Mouse (Mus musculus) myocyte (in vitro differentiated cells): ENCODE measurements around the gene Gpr157.

ENCODE experiments used
- CEBPB ChIP-seq: IDR thresholded peaks from 2 replicates; pipeline ENCODE4 v1.6.1; 2011; ENCODE audit warnings: mild to moderate bottlenecking, moderate library complexity; ENCODE audit not compliant: poor library complexity, insufficient read depth, severe bottlenecking
- E2F4 ChIP-seq: IDR thresholded peaks from one replicate; pipeline ENCODE4 v1.6.1; 2011; ENCODE audit warnings: mild to moderate bottlenecking, control low read depth, moderate library complexity; ENCODE audit not compliant: insufficient read depth
- POLR2A ChIP-seq: IDR thresholded peaks from one replicate; pipeline ENCODE4 v1.6.1; 2011; ENCODE audit warnings: low read depth, mild to moderate bottlenecking, control low read depth, moderate library complexity; ENCODE audit not compliant: insufficient read length
- POLR2AphosphoS2 ChIP-seq: IDR thresholded peaks from one replicate; pipeline ENCODE4 v1.6.1; 2011; ENCODE audit warnings: low read depth, control low read depth; ENCODE audit not compliant: insufficient read length
- SRF ChIP-seq: IDR thresholded peaks from one replicate; pipeline ENCODE4 v1.6.1; 2011; ENCODE audit warnings: low read depth; ENCODE audit not compliant: control insufficient read depth, insufficient read length
- TCF12 ChIP-seq: IDR thresholded peaks from one replicate; pipeline ENCODE4 v1.6.1; 2011; ENCODE audit warnings: mild to moderate bottlenecking, control low read depth; ENCODE audit not compliant: poor library complexity, insufficient read depth, severe bottlenecking
- USF1 ChIP-seq: IDR thresholded peaks from one replicate; pipeline ENCODE4 v1.6.1; 2011; ENCODE audit warnings: low read depth, mild to moderate bottlenecking, control low read depth, moderate library complexity

- TF ChIP-seq CEBPB: no peak
- no peak for TF ChIP-seq POLR2A
- TF ChIP-seq E2F4: no peak
- no peak for TF ChIP-seq POLR2AphosphoS2
- no peak for TF ChIP-seq SRF
- no peak for TF ChIP-seq TCF12
- TF ChIP-seq USF1: no peak
Observed at GRCm38 (mm10) chr4:150092583-150092902, 5.4 kb downstream of the Gpr157 start.
